Mouse (Mus musculus) erythroblast, embryonic 14.5 days (primary cell): ENCODE results near the gene Fshr. TPM values are rescaled to one million over a fixed set of nuclear protein-coding genes. Genes with fewer than 3 reads are reported as not detected.
"Not testable (repeated sequence)": the region's sequence is repeated elsewhere in the genome, so short reads cannot be mapped to it uniquely, and the experiment has no call there.

Source experiments
- H3K27me3 ChIP-seq: 2 replicates; pipeline ENCODE4 v1.6.1; 2012; ENCODE audit warnings: inconsistent platforms; ENCODE audit not compliant: control insufficient read depth
- H3K36me3 ChIP-seq: 2 replicates; pipeline ENCODE4 v1.6.1; 2012; ENCODE audit warnings: mild to moderate bottlenecking, inconsistent platforms; ENCODE audit not compliant: control insufficient read depth
- H3K4me1 ChIP-seq: 2 replicates; pipeline ENCODE4 v1.6.1; 2012; ENCODE audit warnings: inconsistent platforms; ENCODE audit not compliant: control insufficient read depth
- H3K4me3 ChIP-seq: replicated peaks from 2 replicates; pipeline ENCODE3; 2012; ENCODE audit warnings: moderate library complexity, mild to moderate bottlenecking, inconsistent platforms
- H3K9me3 ChIP-seq: 2 replicates; pipeline ENCODE4 v1.6.1; 2012; ENCODE audit warnings: low read length, inconsistent platforms, mixed read lengths; ENCODE audit not compliant: control insufficient read depth
- GATA1 ChIP-seq: IDR thresholded peaks from 2 replicates; pipeline ENCODE4 v1.6.1; 2012; ENCODE audit warnings: low read length, inconsistent platforms, mixed read lengths
- TAL1 ChIP-seq: IDR thresholded peaks from 3 replicates; pipeline ENCODE4 v1.6.1; 2012; ENCODE audit warnings: low read length, inconsistent platforms, mixed read lengths
- polyA plus RNA-seq: library from polyadenylated mRNA; stranded (reverse); fragments of >175 nt; gene quantifications from 2 replicates; pipeline ENCODE4 v1.2.3, GENCODE M21; 2012

Fshr gene
- polyA plus RNA-seq: not detected in 2 replicates

DNA sequence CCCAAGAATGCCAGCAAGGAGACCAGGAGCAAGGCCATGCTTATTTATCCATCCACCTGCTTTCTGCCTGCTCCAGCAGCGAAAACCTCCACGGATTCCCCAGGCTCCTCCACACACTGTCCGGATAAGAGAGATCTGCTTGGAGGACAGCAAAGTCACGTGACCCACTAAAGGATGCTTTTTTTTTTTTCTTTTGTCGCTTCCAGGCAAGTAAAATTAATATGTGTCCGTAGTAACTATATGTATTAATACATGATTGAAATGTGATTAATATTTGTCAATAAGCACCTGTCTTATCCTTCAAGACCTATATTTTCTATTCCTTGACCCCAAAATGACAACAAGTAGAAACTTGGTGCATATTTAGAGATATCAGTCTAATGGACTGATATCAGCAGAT, at the start of gene Fshr:
Gene Fshr (minus strand): TSS at position 101 of the 400 bp plus-strand sequence.
- TF ChIP-seq TAL1: no peak
- H3K9me3 ChIP-seq: peaks cover 16% of the 10 kb centered on the region
- H3K4me3 ChIP-seq: no peak within 1 kb of the TSS
- no peaks in the 10 kb centered on the region for H3K36me3 ChIP-seq
- no peaks in the 10 kb centered on the region for H3K4me1 ChIP-seq
- no peaks in the 10 kb centered on the region for H3K27me3 ChIP-seq

DNA sequence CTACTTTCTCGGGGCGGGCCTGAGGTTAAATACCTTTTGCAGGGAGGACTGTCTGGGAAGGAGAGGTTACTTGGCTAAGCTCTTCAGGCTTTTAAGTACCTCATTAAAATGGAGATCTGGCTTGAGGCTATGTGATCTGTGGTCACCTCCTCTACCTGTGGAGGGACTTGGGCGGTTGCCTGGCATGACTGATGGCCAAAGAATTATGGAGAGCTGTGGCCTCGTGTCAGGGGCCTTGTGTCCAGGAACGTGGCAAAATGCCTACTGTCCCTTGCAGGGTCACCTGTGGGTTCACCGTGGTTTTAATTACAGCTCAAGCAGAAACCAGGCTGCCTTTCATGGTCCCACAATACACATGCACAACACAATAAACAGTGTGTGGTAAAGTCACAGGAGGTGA, 1.7 kb upstream of the Fshr start:
- Histone ChIP-seq H3K36me3 (no peaks in the 10 kb centered on the region), H3K9me3 (peaks cover 16% of the 10 kb centered on the region), H3K4me3 (no peak overlapping the region), H3K4me1 (no peaks in the 10 kb centered on the region), H3K27me3 (no peaks in the 10 kb centered on the region)
- no peak for TF ChIP-seq TAL1
- TF ChIP-seq GATA1: no peak

DNA sequence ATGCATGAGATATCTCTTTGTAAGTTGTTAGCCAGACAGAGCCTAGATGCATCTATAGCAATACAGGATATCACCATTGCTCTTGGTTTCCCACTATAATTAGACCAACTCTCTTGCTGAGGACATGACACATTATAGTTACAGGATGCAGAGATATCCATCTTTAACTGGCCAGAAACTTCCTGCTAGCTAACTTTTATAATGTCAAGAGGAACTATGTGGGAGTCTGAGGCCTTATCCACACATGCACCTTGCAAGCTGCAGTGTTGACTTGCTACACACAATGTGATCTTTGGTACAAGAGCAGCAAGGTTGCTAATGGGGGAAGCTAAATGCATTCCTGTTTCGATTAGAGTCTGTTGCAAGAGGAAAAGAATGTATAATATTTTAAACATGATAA, 26.9 kb downstream of the Fshr start:
- no peaks in the 10 kb centered on the region for H3K9me3 ChIP-seq
- H3K36me3 ChIP-seq: no peaks in the 10 kb centered on the region
- H3K27me3 ChIP-seq: no peaks in the 10 kb centered on the region
- TF ChIP-seq TAL1 (no peak), GATA1 (no peak)
- no peaks in the 10 kb centered on the region for H3K4me1 ChIP-seq
- no peak overlapping the region for H3K4me3 ChIP-seq

DNA sequence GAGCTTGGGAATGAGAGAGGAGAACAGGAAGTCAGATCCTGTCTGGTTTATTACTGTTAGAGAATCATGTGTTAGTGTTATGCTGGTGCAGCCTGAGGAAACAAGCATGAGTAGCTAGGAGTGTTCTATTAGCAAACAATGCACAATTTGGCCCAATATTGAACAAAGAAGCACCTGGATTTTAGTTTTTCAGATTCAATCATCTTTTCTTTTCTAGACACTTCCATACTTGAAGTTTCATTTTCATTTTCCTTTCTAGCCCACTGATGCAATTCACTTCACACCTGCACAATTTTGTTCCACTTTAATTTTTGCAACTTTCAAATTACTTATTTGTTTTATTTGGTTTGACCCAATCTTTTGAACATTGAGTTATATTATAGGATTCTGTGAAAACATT, 35.7 kb downstream of the Fshr start:
- Histone ChIP-seq H3K27me3 (no peaks in the 10 kb centered on the region), H3K9me3 (no peaks in the 10 kb centered on the region; the same call in 1 of the 2 replicates), H3K4me3 (no peak overlapping the region), H3K36me3 (no peaks in the 10 kb centered on the region), H3K4me1 (no peaks in the 10 kb centered on the region)
- TF ChIP-seq TAL1 (no peak), GATA1 (no peak)

DNA sequence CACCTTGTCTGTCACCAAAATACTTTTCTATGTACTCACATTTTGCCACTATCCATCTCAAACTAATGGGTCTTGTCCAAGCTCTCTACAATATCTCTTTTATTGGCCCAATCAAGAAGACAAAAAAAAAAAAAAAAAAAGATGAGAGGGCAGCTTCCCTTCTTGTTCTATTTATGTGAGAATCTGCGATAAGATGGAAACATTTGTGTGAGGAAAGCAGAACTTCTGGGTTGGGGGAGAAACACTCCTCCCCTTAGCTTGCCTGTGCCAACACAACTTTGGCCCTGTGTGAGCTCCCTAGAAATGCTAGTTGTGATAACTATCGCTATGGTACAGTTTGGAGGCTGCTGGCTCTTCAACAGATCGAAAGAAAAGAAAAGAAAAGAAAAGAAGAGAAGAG, 38.0 kb downstream of the Fshr start:
- H3K4me1 ChIP-seq: no peaks in the 10 kb centered on the region
- H3K36me3 ChIP-seq: no peaks in the 10 kb centered on the region
- H3K9me3 ChIP-seq: peaks cover 3% of the 10 kb centered on the region
- no peak for TF ChIP-seq GATA1
- TF ChIP-seq TAL1: no peak
- no peak overlapping the region for H3K4me3 ChIP-seq
- H3K27me3 ChIP-seq: no peaks in the 10 kb centered on the region

DNA sequence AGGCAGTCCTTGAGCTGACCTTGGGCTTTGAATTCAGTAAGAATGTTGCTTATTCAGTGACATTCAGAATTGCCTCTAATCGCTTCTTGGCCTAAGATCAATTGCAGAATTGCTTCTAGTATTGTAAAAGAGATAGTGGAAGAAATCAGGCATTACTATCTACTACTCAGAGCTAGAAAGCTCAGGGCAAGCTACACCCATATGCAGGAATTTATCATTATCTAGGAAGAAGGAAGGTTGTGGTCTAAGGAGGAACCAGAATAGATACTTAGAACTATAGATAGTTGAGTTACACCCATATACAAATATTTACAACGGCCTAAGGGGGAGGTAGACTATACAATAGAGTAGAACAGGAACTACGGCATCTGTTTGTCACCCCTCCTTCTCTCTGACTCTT, 41.1 kb downstream of the Fshr start:
- not testable (repeated sequence) for H3K27me3 ChIP-seq, H3K4me1 ChIP-seq, H3K4me3 ChIP-seq, H3K9me3 ChIP-seq, H3K36me3 ChIP-seq

DNA sequence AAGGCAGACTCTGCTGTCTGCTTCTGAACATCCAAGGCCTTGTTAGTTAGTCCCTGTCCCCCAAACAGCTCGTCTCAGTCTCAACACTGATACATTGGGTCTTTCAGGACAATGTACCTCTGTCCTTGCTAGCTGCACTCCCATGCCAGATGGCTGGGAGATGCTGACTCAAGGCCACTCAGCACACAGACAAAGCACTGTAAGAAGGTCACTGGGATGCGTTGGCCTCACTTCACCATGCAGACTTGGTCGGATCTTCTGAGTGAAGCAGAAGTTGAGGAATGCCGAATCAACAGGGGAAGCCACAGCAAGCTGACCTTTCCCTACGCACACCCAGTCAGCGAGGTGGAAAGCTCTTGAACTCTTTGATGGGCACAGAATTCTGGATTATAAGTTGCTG, 55.7 kb downstream of the Fshr start:
- no peak for TF ChIP-seq TAL1
- no peak for TF ChIP-seq GATA1
- H3K36me3 ChIP-seq: no peaks in the 10 kb centered on the region

DNA sequence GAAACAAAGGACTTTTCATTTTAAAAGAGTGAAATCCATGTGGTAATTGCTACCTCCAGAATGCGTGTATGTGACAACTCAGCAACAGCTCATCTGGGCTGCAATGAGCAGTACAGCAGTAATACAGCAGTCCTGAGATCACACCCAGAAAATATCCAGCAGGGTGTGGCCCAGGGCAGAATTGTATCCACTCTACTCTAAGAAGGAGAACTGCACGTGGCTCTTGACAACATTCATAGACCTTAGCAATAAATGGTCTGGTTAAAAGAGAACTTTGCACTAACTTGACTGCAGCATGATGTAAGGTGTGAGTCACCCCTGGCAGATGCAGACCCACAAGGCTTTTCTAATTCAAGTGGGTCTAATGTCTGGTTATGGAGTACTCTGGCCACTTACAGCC, 80.5 kb downstream of the Fshr start:
- no peaks in the 10 kb centered on the region for H3K4me1 ChIP-seq
- H3K36me3 ChIP-seq: no peaks in the 10 kb centered on the region
- no peaks in the 10 kb centered on the region for H3K27me3 ChIP-seq
- H3K4me3 ChIP-seq: no peak overlapping the region
- TF ChIP-seq TAL1 (no peak), GATA1 (no peak)
- no peaks in the 10 kb centered on the region for H3K9me3 ChIP-seq

More for the DNA sequence above, 55.7 kb downstream of the Fshr start:
- Histone ChIP-seq H3K27me3 (no peaks in the 10 kb centered on the region), H3K9me3 (peaks cover 7% of the 10 kb centered on the region), H3K4me1 (no peaks in the 10 kb centered on the region), H3K4me3 (no peak overlapping the region)

DNA sequence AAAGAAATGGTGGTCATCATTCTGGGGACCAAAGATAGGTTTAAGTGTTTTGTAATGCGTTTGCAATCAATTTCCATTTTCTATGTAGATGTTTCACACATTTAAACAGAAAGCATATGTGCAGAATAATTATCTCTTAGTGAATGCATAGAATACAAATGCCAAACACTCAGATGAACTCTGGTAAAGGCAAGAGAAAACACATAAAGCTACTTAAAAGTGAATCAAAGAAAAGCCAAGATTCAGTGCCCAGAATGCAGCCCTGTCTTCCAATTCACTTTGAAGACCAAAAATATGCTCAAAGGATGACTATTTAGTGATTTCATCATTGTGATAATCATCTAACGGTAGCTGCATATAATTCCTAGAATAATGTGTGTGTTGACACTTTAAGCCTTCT, 81.2 kb downstream of the Fshr start:
- H3K9me3 ChIP-seq: no peaks in the 10 kb centered on the region
- H3K4me1 ChIP-seq: no peaks in the 10 kb centered on the region
- no peaks in the 10 kb centered on the region for H3K27me3 ChIP-seq
- no peak for TF ChIP-seq GATA1
- no peak for TF ChIP-seq TAL1
- H3K4me3 ChIP-seq: no peak overlapping the region
- no peaks in the 10 kb centered on the region for H3K36me3 ChIP-seq

DNA sequence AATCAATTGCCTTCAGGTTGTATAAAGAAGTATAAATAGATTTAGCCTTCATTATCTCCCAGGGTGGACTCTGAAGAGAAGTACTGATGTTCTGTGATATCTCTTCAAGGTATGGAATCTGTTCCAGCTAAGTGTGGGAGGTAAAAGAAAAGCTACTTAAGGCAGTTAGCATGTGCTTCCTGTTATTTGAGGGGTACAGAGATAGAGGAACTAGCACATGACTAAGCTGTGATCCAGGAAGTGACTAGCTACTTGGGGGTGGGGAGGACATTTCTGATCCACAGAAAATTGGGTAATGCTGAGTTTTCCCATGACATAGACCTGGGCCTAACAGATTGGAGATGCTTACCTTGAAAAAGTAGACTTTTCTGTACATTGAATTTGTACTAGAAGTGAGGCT, 86.5 kb downstream of the Fshr start:
- no peak overlapping the region for H3K4me3 ChIP-seq
- H3K9me3 ChIP-seq: no peaks in the 10 kb centered on the region
- no peaks in the 10 kb centered on the region for H3K4me1 ChIP-seq
- H3K27me3 ChIP-seq: no peaks in the 10 kb centered on the region
- no peaks in the 10 kb centered on the region for H3K36me3 ChIP-seq
- no peak for TF ChIP-seq GATA1
- no peak for TF ChIP-seq TAL1
